Mouse (Mus musculus) embryonic stem cell, embryonic (primary cell): ENCODE data around the gene Capzb.

ENCODE experiments used
- CTCF ChIA-PET, 4 experiments: fragments of 300-600 bp in 2 of 4; fragments of 350-600 bp in 2 of 4; sonication (Branson Sonifier 250); formaldehyde crosslinking; loops; one replicate each; lab custom pipeline; 2022; ENCODE audit warnings: inconsistent platforms in 2 of 4; lab: Charles Lee
- POLR2A ChIA-PET, 4 experiments: fragments of 300-600 bp in 2 of 4; fragments of 350-600 bp in 2 of 4; sonication (Branson Sonifier 250); formaldehyde crosslinking; loops; one replicate each; lab custom pipeline; 2022; ENCODE audit warnings: antibody characterized with exemption in 4 of 4, inconsistent platforms in 1 of 4; lab: Charles Lee

The Capzb gene

DNA sequence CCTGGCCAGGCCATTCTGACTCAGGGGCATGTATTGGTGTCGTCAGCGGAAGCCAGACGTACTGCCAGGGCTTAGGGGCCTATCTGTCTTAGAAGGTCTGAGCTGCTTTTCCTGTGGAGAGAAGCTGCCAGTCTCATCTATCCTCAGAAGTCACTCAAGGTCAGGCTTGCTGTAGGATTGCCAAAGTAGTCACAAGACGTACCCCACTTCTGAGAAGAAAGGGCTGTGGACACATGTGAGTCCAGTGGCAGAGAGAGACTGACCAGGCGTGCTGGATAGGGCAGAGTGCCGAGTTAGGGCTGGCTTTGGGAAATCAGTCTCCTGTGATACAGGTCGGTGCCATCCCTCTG, 40.4 kb downstream of the Capzb start:
- POLR2A ChIA-PET = interaction anchor here in 3 of 4 experiments (0.8 to 5.0 kb wide), 39 partner anchors 9 to 403 kb away, joined by 3 to 65 read pairs (median 5); partner anchors contain the start of genes Minos1 (in 3 of the 3), Akr7a5 (in 1 of the 3), Capzb (in 1 of the 3) and Pqlc2 (in 1 of the 3)

DNA sequence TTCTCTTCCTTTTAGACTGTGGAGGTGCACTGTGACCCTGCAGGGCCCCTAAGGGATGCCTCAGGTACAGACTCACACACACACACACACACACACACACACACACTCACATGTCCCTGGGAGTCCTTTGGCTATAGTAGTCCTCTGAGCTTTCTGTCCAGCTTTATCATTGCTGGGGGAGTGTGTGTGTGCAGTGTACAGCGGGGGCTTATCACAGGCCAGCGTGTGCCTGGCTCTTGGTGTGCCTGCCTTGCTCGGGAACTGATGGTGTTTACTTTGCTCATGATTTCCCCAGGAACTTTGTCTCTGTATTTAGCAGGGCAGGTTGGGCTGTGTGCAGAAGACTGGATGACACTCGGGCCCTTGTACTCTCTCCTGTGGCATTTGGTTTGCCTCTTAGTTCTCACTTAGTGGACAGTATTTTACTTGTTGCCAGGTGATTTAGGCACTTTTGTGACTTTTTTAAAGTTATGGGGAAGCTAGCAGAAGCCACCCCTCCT, 41.1 kb downstream of the Capzb start:
- ChIA-PET CTCF (interaction anchor here in 3 of 4 experiments (0.6 to 3.0 kb wide), 12 partner anchors 12 to 876 kb away, joined by 3 to 51 read pairs (median 4); no protein-coding TSS in a partner anchor), POLR2A (interaction anchor here in 2 of 4 experiments (0.8 to 5.0 kb wide), 13 partner anchors 11 to 142 kb away, joined by 3 to 65 read pairs (median 5); partner anchors contain the start of gene Capzb (in 1 of the 2))

More for the DNA sequence above, 40.4 kb downstream of the Capzb start:
- CTCF ChIA-PET = interaction anchor here (0.6 to 3.0 kb wide), 33 partner anchors 10 to 876 kb away, joined by 3 to 51 read pairs (median 4); no protein-coding TSS in a partner anchor

DNA sequence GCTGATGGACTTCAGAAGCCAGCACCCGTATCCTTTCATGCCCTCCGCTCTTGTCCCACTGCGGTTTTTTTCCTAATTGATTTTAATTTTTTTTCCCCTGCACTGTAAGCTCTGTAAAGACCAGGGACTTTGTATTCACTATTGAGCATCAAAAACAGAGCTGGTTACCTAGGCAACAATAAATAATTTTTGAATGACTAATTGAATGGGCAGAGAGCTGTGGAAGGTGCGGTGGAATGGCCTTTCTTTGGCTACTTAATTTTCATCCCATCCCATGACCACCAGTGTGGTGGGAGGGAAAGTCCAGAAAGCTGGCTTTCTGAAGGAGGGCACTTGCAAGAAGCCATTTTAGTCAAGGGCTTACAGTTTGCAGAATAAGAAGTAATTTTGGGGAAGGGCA, 41.6 kb downstream of the Capzb start:
- ChIA-PET CTCF (interaction anchor here in 3 of 4 experiments (0.6 to 2.5 kb wide), 6 partner anchors 13 to 203 kb away, joined by 3 to 11 read pairs (median 4); no protein-coding TSS in a partner anchor), POLR2A (interaction anchor here in 2 of 4 experiments (0.8 to 5.0 kb wide), 5 partner anchors 10 to 105 kb away, joined by 3 to 65 read pairs (median 4); no protein-coding TSS in a partner anchor)

DNA sequence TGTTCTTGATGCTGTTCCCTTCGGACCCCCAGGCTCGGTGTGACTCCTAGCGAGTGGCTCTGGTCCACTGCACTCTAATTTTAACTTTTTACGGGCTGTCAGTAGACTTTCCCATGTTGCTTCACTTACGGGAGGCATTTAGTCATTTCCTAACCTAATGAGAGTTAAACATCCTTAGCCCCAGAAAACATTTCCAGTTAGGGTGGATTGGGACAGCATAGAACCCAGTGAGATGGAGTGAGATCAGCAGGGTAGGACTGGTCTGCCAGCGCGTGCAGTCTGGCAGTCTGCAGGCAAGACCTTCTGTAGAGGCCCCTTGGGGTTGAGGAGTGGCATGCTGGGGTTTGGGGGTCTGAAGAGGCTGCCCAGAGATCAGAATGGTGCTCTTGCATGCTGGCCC, 42.9 kb downstream of the Capzb start:
- POLR2A ChIA-PET = no interaction called here

DNA sequence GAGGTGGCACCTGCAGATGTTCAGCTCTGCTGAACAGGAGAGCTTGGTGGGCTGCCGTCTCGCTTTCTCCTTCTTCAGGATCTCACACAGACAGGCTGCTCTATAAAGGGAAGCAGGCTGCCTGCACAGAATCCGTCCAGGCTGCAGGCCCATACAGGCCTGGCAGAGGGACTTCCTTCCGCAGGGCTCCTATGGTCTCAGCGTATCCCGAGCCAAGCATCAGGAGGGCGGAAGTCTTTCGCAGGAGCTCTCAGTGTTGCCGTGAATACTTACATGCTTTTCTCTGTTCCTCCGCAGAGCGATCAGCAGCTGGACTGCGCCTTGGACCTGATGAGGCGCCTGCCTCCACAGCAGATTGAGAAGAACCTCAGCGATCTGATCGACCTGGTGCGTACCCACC, 45.9 kb downstream of the Capzb start:
- CTCF ChIA-PET = interaction anchor here in 3 of 4 experiments (0.6 to 1.5 kb wide), 9 partner anchors 13 to 98 kb away, joined by 3 to 5 read pairs (median 3); no protein-coding TSS in a partner anchor
- POLR2A ChIA-PET = interaction anchor here in 3 of 4 experiments (0.7 to 1.7 kb wide), 12 partner anchors 9 to 72 kb away, joined by 3 to 10 read pairs (median 4); partner anchors contain the start of genes Akr7a5 (in 1 of the 3), Capzb (in 1 of the 3) and Pqlc2 (in 1 of the 3)

More for the DNA sequence above, 42.9 kb downstream of the Capzb start:
- CTCF ChIA-PET = no interaction called here

DNA sequence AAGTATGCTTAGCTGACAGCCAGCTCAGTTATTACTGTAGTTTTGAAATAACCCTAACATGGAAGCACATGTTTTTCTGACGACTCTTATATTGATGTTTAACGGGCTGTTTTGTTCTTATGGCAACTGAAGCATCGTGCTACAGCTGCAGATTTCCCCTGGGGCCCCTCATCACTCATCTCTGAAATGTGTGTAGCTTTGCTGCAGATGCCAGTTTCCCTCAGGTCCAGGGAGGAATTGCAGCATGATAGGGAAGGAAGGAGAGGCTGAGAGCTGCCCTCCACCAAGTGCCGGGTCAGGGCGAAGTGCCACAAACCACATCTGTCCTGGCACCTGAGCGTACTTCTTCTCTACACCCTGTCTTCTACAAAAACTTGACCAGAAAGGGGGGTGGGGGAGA, 47.6 kb downstream of the Capzb start:
- ChIA-PET CTCF (interaction anchor here in 2 of 4 experiments (1.0 to 1.3 kb wide), 4 partner anchors 12 to 42 kb away, joined by 3 read pairs; no protein-coding TSS in a partner anchor), POLR2A (interaction anchor here in 2 of 4 experiments (0.6 to 0.7 kb wide), 2 partner anchors 156 to 269 kb away, joined by 3 read pairs; no protein-coding TSS in a partner anchor)

DNA sequence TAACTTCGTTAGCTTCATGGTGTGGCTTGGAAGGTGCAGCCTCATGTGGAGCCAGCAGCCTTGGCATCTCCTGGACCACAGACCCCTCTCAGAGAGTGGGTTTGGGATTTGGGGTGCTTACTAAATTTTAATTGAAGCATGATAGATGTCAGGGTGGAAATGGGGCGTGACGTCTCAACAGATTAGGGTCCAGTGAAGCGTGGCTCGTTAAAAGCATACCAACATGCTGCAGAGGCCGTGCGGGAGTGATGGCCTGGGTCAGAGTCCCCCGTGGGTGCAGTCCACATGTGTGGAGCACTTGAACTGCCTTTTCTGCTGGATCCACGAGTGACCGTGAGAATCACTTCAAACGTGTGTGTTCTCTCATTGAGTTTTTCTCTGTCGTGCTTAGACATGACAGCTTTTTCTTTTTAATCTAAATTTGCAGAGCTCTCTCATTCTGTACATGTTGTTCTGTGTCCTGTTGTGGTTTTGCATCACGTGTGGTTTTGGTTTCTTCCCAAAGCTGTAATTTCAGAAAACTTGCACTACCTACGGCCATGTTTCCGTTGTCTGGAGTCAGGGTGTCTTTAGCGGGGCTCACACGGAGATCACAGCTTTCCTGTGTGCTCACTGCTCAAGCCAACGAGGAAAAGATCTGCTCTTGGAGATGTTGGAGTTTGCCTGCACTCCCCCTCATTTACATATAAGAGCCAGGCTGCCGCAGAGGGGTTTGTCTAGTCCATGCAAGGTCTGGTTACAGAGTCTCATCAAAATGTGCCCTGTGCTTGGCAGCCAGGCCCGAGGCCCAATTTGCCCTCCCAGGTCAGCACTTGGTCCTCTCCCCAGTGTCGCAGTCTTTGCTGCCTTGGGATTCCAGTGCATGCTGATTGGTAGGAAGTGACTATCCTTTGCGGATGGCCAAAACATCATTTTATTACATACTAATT, 49.2 kb downstream of the Capzb start:
- CTCF ChIA-PET = interaction anchor here in 3 of 4 experiments (1.0 to 2.5 kb wide), 4 partner anchors 9 to 47 kb away, joined by 3 to 6 read pairs (median 4); no protein-coding TSS in a partner anchor
- POLR2A ChIA-PET = interaction anchor here in 2 of 4 experiments (0.7 to 2.6 kb wide), 4 partner anchors 9 to 49 kb away, joined by 4 to 8 read pairs (median 4); partner anchors contain the start of gene Capzb (in 1 of the 2)

DNA sequence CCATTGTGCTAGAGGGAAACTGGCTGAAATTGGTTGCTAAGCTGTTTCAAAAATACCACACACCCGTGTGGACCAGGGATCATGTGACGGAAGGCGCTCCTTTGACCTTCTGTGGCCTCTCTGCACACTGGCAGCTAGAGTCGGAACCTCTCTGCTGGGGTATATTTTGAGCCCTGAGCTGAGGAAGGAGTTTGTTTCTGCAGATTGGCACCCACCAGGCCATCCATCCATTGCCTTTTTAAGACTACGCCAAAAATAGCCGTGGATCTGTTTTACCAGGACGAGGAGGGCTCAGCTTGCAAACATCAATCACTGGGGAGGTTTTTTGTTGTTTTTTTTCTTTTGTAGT, 49.9 kb downstream of the Capzb start:
- POLR2A ChIA-PET = interaction anchor here in 2 of 4 experiments (1.4 to 2.6 kb wide), 3 partner anchors 10 to 11 kb away, joined by 4 to 8 read pairs (median 5); no protein-coding TSS in a partner anchor
- CTCF ChIA-PET = interaction anchor here (0.8 to 2.5 kb wide), 4 partner anchors 9 to 46 kb away, joined by 3 to 6 read pairs (median 4); no protein-coding TSS in a partner anchor

DNA sequence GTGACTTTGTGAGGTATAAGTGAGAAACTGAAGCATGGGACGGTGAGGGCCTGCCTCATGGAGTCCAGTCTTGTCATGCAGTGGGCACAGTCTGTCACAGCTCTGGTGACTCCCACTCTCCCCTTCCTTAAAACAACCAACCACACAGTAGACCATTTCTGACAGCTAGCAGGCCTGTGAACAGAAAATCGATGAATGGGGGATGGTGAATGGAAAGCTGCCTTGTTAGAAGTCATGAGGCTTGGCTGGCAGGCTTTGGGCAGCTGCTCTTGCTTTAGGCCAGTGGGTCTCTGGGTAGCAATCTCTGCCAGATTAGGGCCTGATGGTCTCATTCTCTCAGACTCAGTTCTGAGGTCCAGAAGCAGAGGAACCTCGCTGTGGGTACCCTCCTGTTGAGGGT, 51.5 kb downstream of the Capzb start:
- ChIA-PET POLR2A (interaction anchor here in 2 of 4 experiments (0.5 to 2.2 kb wide), 5 partner anchors 10 to 886 kb away, joined by 4 to 7 read pairs (median 4); no protein-coding TSS in a partner anchor), CTCF (interaction anchor here in 3 of 4 experiments (1.0 to 2.5 kb wide), 5 partner anchors 12 to 45 kb away, joined by 3 to 6 read pairs (median 4); no protein-coding TSS in a partner anchor)

DNA sequence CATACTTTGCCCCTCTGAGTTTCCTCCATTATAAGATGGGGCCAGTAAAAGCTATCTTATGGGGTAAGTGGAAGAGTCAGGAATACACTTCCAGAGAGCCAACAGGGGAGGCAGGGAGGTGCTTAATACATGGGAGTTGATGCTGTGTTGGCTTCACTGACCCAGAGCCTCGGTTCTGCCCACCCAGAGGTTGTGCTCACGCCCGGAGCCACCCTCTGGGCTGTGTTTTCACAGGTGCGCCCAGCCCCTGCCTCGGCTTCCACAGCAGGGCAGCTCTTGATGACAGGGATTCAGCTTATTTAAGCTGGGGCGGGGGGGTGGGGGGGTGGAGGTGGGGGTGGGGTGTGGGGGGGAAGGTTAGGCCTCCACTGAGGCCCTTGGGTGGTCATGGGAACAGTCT, 52.1 kb downstream of the Capzb start:
- ChIA-PET CTCF (interaction anchor here in 2 of 4 experiments (0.6 to 2.5 kb wide), 4 partner anchors 12 to 44 kb away, joined by 3 to 6 read pairs (median 4); no protein-coding TSS in a partner anchor), POLR2A (interaction anchor here in 2 of 4 experiments (0.5 to 2.2 kb wide), 7 partner anchors 11 to 887 kb away, joined by 3 to 7 read pairs (median 4); no protein-coding TSS in a partner anchor)

DNA sequence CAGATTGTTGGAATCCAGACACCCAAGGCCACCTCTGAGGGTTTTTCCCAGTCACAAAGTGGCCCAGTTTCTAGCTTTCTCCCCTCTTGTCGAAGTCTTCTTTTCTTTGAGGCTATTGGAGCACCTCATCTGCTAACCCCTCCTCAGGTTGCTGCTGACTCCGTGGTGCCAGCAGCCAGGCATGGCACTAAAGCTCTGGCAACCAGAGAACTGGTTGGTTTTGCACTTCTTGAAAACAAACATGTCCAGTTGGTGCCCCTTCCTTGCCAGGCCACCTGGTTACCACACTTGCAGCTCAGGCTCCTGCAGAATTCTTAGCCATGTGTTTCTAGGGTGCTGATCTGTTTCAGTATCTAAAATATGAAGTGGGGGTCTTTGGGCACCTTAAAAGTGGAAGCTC, 52.8 kb downstream of the Capzb start:
- ChIA-PET CTCF (interaction anchor here in 3 of 4 experiments (0.6 to 1.3 kb wide), 3 partner anchors 13 to 41 kb away, joined by 3 to 4 read pairs (median 3); no protein-coding TSS in a partner anchor), POLR2A (interaction anchor here in 1 of 4 experiments (1.0 to 2.2 kb wide), 5 partner anchors 13 to 48 kb away, joined by 3 to 7 read pairs (median 3); no protein-coding TSS in a partner anchor)

DNA sequence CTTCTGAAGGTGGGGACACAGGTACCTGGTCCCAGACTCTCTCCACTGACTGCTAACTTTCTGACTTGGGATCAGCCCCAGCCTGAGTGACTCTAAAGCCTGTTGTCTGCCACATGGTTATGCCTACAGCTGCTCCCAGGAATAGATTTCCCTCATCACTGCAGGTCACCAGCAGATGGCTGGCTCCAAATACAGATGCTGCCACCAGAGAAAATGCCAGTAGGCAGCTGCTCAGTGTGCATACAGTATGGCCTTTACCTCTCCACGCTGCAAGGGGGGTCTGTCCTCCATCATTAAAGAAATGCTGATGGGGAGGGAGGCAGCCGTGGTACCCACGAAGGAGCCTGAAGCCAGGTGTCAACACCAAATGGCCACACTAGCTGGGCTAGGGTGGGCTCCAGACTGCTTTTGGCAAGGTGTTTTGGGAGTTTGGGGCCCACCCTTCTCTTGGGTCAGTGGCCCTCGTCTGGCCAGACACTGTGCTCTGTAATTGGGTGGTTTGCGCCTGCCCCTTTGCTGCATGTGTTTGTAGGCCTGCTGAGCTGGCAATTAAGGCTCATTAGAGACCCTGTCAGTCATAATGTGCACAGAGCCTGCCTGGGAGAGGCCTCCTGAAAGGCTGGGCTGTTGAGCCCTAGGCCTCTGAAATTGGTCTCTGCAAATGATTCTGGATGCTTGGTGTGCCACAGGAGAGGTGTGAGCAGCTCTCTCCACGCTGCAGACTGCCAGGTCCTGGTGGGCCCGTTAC, 53.6 kb downstream of the Capzb start:
- CTCF ChIA-PET = interaction anchor here in 2 of 4 experiments (0.5 to 1.3 kb wide), 4 partner anchors 13 to 175 kb away, joined by 3 to 4 read pairs (median 3); no protein-coding TSS in a partner anchor
- POLR2A ChIA-PET = interaction anchor here in 2 of 4 experiments (1.0 to 3.2 kb wide), 8 partner anchors 12 to 152 kb away, joined by 3 to 13 read pairs (median 3); partner anchors contain the start of genes Akr7a5 (in 1 of the 2) and Pqlc2 (in 1 of the 2)

DNA sequence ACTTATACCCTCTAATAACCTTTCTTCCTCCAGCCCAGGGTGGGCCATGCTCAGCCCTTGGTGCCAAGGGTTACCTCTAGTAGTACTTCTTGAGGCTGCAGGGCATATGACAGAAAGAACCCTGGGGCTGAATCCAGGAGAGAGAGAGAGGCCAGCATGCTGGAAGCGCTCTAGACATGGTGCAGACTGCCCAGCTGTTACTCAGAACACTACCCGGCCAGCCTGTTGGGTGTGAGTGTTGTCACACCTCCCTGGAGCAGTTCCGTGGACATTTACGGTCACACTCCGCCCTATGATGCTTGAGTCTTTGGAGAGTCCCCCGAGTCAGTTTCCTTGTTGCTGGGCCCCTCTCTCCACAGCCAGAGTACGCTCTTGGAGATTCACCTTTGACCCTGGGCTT, 55.3 kb downstream of the Capzb start:
- POLR2A ChIA-PET = interaction anchor here in 1 of 4 experiments (1.3 to 3.2 kb wide), 3 partner anchors 11 to 41 kb away, joined by 4 to 13 read pairs (median 7); no protein-coding TSS in a partner anchor
- CTCF ChIA-PET = interaction anchor here in 2 of 4 experiments (0.6 to 1.4 kb wide), 4 partner anchors 14 to 77 kb away, joined by 3 to 5 read pairs (median 4); no protein-coding TSS in a partner anchor

DNA sequence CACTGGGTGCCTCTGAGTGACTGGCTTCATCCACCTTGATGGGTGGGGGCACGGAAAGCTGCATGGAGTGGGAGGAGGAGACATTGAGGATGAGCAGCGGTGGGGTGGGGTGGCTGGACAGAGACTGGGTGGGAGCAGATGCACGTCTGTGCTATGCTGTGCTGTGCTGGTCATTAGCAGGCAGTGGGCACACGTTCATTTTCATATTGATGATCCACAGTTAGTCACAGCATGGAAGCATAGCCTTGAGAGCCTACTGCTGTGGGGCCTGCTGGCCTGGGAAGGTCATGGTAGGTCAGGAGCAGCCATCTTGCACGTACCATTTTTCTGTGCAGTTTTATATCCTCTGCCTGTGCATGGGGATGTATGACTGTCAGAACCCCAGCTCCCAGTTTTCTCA, 56.0 kb downstream of the Capzb start:
- ChIA-PET POLR2A (interaction anchor here in 2 of 4 experiments (0.5 to 3.2 kb wide), 4 partner anchors 16 to 311 kb away, joined by 3 to 13 read pairs (median 4); no protein-coding TSS in a partner anchor), CTCF (interaction anchor here in 3 of 4 experiments (0.6 to 3.9 kb wide), 4 partner anchors 20 to 119 kb away, joined by 3 to 21 read pairs (median 4); no protein-coding TSS in a partner anchor)

DNA sequence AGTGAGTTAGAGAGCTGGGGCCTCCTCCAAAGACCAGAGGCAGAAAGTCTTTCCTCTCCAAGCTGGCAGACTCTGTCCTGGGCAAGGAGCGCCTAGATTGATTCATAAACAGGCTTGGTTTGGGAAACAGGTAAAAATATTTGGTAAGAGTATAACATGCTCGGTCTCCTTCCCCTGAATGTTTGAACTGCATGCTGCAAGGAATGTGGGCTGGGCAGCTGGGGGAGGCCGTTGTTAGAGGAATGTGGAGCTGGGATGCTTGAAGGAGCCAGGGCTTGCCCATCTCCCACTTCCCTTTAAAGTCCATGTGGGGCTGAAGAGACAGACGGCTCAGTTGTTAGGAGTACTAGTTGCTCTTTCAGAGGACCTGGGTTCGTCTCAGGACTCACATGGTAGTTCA, 57.3 kb downstream of the Capzb start:
- ChIA-PET POLR2A (interaction anchor here in 3 of 4 experiments (1.1 to 1.2 kb wide), 3 partner anchors 11 to 17 kb away, joined by 3 read pairs; no protein-coding TSS in a partner anchor), CTCF (interaction anchor here in 3 of 4 experiments (1.1 to 3.9 kb wide), 4 partner anchors 17 to 87 kb away, joined by 3 to 21 read pairs (median 6); no protein-coding TSS in a partner anchor)

DNA sequence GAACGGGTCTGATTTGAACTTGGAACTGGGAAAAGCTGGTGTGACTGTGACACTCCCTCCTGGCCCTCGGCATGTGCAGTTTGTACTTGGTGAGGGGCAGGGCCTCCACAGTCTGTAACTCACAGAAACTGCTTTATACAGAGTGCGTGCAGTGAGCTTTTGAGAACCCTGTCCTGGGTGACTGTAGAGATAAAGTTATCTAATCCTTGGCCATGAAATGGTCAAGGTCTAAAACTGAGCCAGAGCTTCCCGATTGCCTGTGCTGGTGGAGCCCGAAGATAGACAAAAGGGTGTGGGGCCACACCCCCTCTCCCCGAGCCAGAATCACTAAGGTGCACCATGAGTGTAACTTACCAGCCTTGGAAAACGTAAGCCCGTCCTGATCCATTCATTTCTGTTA, 58.2 kb downstream of the Capzb start:
- ChIA-PET CTCF (interaction anchor here (0.5 to 3.9 kb wide), 21 partner anchors 8 to 106 kb away, joined by 3 to 21 read pairs (median 4); no protein-coding TSS in a partner anchor), POLR2A (interaction anchor here in 3 of 4 experiments (0.9 to 1.6 kb wide), 9 partner anchors 11 to 158 kb away, joined by 3 to 5 read pairs (median 3); partner anchors contain the start of genes Minos1 (in 1 of the 3) and Nbl1 (in 1 of the 3))
